Mouse (Mus musculus): ENCODE results near the gene Gm39566. TPM values are rescaled to one million over a fixed set of nuclear protein-coding genes. Genes with fewer than 3 reads are reported as not detected.

The Gm39566 gene
- not detected for polyA plus RNA-seq (2017; shearing (Covaris generic))

GRCm38 (mm10) chr11:69815155-69815554 is at the start of gene Gm39566:
Gm39566 (minus strand) TSS chr11:69815298.

DNA sequence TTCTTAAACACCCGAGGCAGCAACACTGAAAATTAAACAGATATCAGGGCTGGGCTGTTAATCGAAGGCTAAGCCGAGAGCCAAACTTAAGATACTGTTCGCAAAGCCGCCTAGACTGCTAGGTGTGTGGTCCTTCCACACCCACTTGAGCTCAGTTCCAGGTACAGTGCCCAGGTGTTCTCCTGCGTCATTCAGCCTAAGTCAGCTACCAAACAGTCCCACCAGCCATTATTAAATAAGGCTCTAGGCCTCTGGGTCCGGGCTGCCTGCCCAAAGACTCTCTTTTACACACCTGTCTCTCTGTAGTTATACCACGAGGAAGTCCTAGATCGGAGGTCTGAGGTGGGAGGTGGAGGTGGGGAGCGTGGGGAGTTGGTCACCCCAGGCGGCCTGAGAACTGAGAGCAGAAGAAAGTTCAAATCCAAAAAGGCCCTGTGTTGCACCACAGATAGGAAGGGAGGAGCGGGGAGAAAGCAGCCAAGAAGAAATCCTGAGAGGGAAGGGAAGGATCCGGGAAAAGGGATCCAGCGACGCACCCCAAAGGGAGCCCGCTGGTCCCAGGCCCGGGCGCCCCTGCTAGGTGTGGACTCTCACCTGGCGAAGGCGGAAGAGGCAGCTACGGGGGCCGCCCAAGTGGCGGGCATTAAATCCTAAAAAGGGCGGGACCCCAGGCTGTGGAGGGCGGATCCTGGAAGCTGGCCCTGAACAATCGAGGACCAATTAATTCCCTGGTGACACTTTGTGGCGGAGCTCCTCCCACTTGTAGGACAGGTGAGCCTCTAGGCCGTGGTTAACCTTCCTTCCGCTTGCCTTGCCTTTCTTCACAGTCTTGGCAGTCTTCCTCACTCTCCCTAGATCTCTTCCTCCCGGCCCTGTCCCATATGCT is 43.3 kb upstream of the Gm39566 start, which contains the start of gene Tnk1:
Tnk1 (minus strand) TSS at position 618 of the 886 bp plus-strand sequence.

DNA sequence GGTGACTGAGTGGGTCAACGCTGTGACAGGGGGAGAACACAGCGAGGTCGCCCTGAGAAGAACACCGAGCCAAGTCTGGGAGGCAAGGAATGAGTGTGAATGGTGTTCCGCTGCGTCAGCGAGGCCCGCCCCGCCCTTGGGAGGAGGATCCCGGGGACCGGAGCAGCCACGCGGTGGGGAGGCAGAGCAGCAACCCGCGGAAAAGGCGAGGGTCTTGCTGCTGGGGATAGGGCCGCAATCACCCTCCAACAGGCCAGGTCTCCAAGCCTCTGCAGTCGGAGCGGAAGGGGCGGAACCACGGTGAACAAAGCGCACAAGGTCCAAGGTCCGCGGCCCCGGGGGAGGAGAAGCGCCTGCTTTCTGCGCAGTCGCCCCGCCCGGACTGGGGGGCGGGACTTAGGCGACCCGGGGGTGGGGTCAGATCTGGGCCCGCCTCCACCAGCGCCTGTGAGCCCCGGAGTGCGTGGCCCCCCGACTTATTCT is 31.1 kb upstream of the Gm39566 start, which contains the start of gene Plscr3:
Plscr3 (plus strand) TSS at position 179 of the 483 bp plus-strand sequence.

GRCm38 (mm10) chr11:69837952-69838713 is 23.0 kb upstream of the Gm39566 start, which contains the start of gene Tmem256:
Tmem256 (plus strand) TSS chr11:69838514.

DNA sequence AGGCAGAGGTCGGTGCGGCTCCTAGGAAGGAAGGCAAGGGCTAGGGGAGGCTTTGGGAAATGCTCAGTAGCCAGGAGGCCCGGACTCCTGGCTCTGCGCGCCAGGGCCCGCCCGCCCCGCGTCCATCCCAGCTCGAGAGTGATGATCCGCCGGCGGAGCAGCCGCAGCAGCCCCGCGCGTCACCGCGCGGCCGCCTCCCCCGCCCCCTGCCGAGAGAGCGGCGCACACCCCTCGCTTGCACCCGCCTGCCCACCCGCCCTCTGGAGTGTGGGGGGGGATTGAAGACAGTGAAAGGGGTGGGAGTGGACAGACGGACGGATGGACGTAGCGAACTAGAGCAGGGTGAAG is 22.5 kb upstream of the Gm39566 start, which contains the start of gene Nlgn2:
Nlgn2 (minus strand) TSS at position 181 of the 348 bp plus-strand sequence.

GRCm38 (mm10) chr11:69822080-69822479 is 7.0 kb upstream of the Gm39566 start, which contains the start of gene Spem1:
Spem1 (minus strand) TSS chr11:69822180.

GRCm38 (mm10) chr11:69818365-69818764 is 3.3 kb upstream of the Gm39566 start, which contains the start of gene Spem2:
Spem2 (minus strand) TSS chr11:69818465.

DNA sequence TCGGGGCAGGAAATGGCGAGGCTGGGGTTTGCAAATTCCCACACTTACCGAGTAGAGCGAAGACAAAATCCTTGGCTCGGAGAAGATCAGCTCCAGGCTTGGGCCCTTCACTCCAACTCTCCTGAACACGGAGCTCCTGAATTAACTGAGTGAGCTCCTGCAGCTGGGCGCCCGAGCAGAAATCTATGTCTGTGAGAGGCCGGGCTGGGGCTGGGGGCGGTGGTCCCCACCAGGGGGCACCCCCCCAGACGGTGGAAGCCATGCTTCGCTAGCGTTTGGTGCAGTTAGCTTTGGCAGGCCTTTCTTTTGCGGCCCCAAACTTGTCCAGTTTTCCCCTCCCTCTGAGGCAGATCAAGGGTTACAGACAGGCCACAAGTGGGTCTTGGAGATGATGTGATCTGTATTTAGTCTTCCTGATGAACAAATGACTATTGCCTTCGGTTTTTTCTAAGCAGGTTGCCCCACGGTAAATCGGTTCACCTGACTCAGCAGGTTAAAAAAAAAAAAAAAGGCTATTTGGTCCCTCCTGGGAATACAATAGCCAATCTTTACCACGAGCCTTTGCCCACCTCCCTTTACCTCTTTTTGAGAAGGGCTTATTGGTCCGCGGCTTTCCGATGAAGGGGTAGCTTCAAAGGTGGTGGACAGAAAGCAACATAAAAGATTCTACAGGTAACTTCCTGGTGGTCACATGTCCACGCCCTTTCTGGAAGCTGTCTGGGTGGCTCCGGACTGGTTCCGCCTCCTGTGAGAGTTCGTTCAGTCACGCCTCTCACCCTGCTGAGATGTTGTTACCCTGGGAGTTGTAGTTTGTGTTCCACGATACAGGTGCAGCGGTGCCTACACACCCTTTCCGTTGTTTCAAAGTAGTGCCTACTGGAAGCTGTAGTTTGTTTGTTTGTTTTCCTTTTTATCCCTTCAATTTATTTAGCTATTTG is 9.9 kb downstream of the Gm39566 start, which contains the start of gene Tmem102:
Tmem102 (minus strand) TSS at position 653 of the 938 bp plus-strand sequence.

GRCm38 (mm10) chr11:69801379-69801977 is 13.6 kb downstream of the Gm39566 start, which contains the start of gene Fgf11:
Fgf11 (minus strand) TSS chr11:69801857.

DNA sequence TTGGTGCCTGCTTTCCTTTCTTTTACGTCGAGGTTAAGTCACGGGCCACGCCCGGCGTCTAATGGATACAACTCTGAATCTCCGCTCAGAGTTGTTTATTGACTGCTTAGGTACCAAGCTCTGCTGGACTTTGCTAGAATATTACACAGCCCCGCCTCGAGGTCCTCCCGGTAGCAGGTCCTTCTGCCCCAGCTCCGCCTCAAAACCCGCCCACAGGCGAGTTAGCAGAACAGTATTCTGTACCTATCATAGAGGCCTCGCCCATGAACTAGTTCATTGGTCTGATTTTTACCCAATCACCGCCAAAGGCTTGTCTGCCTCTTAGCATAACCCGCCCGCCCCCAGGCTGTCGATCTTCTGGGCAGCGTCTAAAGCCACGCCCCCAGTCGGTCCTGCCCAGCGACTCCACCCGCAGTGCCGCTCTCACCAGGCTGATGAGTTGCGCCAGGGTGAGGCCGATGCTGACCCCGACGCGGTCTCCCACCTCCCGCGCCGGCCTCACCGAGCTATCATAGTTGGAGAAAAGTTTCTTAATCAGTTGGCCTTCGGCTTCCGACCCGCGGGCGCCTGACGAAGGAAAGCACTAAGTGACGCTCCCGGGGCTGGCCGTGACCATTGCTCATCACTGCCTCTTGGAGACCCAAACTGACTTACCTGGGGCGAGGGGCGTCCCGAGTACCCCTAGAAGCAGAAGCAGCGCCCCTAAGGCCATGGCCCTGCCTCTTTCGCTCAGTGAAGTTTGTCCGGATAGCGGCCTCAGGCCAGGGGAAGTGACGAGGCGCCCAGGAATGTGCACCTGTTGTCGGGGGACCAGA is 19.7 kb downstream of the Gm39566 start, which contains the start of gene Chrnb1:
Chrnb1 (minus strand) TSS at position 776 of the 815 bp plus-strand sequence.

DNA sequence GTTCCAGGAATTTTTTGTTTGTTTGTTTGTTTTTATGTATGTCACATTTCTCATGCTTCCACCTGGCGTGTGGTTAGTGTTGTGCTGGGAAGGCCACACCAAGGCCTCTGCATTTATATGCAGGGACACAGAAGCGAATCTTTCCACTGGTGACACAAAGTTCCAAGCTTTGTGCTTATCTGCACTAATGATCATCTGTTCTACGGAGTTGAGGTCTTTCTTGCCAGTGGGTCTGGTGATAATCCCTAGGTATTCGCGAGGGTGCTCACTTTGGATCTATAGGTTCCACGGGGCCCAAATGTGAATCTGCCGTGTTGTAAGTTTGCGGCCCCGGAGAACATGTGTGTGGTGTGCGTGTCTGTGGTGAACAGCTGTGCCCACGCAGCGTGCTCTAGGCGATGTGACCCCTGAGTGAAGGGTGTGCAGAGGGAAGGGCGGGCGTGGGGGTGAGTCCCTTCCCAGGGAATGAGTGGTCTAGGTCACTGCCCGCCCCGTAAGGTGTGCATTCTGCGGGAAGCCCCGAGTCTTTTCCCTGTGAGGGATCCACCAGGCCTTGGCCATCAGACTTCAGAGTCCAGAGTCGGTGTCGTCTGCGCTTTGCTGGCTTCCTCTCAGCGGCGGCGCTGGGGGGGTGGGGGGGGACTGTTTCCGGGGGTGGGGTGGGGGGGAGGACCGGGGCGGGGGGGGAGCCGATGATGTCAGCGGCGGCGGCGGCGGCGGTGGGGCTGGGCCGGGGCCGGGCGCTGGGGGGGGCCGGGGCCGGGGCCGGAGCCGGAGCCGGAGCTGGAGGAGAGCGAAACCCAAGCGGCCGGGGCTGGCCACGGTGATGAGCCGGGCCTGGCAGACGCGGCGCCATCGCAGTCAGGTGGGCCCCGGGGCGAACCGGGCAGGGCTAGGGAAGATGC is 49.6 kb downstream of the Gm39566 start, which contains the start of gene Zbtb4:
Zbtb4 (plus strand) TSS at position 692 of the 905 bp plus-strand sequence.

GRCm38 (mm10) chr11:69761868-69762267 is 53.2 kb downstream of the Gm39566 start, which contains the start of gene Slc35g3:
Slc35g3 (minus strand) TSS chr11:69761968.

Other genes with a start within 250 kb of the Gm39566 start
- gene Wrap53, start 235.0 kb downstream of the Gm39566 start, polyA plus RNA-seq (2017; shearing (Covaris generic)), result 25.6 TPM
- 239 TPM for gene Trp53, start 234.9 kb downstream of the Gm39566 start, polyA plus RNA-seq (2017; shearing (Covaris generic))
- gene Atp1b2, start 209.4 kb downstream of the Gm39566 start, polyA plus RNA-seq (2017; shearing (Covaris generic)), result not detected
- gene Shbg, start 197.4 kb downstream of the Gm39566 start, polyA plus RNA-seq (2017; shearing (Covaris generic)), result not detected
- not detected for gene Sat2, start 193.3 kb downstream of the Gm39566 start, polyA plus RNA-seq (2017; shearing (Covaris generic))
- gene Fxr2, start 182.3 kb downstream of the Gm39566 start, polyA plus RNA-seq (2017; shearing (Covaris generic)), result 63.2 TPM
- not detected for gene Sox15, start 160.0 kb downstream of the Gm39566 start, polyA plus RNA-seq (2017; shearing (Covaris generic))
- 66.0 TPM for gene Mpdu1, start 152.7 kb downstream of the Gm39566 start, polyA plus RNA-seq (2017; shearing (Covaris generic))
- gene Cd68, start 149.1 kb downstream of the Gm39566 start, polyA plus RNA-seq (2017; shearing (Covaris generic)), result 4.3 TPM
- 654 TPM for gene Eif4a1, start 142.9 kb downstream of the Gm39566 start, polyA plus RNA-seq (2017; shearing (Covaris generic))
- 43.8 TPM for gene Senp3, start 133.2 kb downstream of the Gm39566 start, polyA plus RNA-seq (2017; shearing (Covaris generic))
- not detected for gene Tnfsf13, start 129.5 kb downstream of the Gm39566 start, polyA plus RNA-seq (2017; shearing (Covaris generic))
- not detected for gene Tnfsf12, start 119.4 kb downstream of the Gm39566 start, polyA plus RNA-seq (2017; shearing (Covaris generic))
- not detected for gene Tnfsfm13, start 119.2 kb downstream of the Gm39566 start, polyA plus RNA-seq (2017; shearing (Covaris generic))
- gene Polr2a, start 56.7 kb downstream of the Gm39566 start, polyA plus RNA-seq (2017; shearing (Covaris generic)), result 50.4 TPM
- 0.12 TPM for gene Slc35g3, start 53.3 kb downstream of the Gm39566 start, polyA plus RNA-seq (2017; shearing (Covaris generic))
- gene Zbtb4, start 49.4 kb downstream of the Gm39566 start, polyA plus RNA-seq (2017; shearing (Covaris generic)), result 5.5 TPM
- 3.7 TPM for gene Chrnb1, start 19.4 kb downstream of the Gm39566 start, polyA plus RNA-seq (2017; shearing (Covaris generic))
- not detected for gene Fgf11, start 13.4 kb downstream of the Gm39566 start, polyA plus RNA-seq (2017; shearing (Covaris generic))
- gene Tmem102, start 9.7 kb downstream of the Gm39566 start, polyA plus RNA-seq (2017; shearing (Covaris generic)), result not detected
- not detected for gene Spem2, start 3.2 kb upstream of the Gm39566 start, polyA plus RNA-seq (2017; shearing (Covaris generic))
- gene Spem1, start 6.9 kb upstream of the Gm39566 start, polyA plus RNA-seq (2017; shearing (Covaris generic)), result not detected
- gene Nlgn2, start 22.5 kb upstream of the Gm39566 start, polyA plus RNA-seq (2017; shearing (Covaris generic)), result 0.85 TPM
- gene Tmem256, start 23.2 kb upstream of the Gm39566 start, polyA plus RNA-seq (2017; shearing (Covaris generic)), result 77.8 TPM
- 32.7 TPM for gene Plscr3, start 31.1 kb upstream of the Gm39566 start, polyA plus RNA-seq (2017; shearing (Covaris generic))
- gene Tnk1, start 43.4 kb upstream of the Gm39566 start, polyA plus RNA-seq (2017; shearing (Covaris generic)), result not detected
- not detected for gene Tmem95, start 62.7 kb upstream of the Gm39566 start, polyA plus RNA-seq (2017; shearing (Covaris generic))
- gene Kctd11, start 66.1 kb upstream of the Gm39566 start, polyA plus RNA-seq (2017; shearing (Covaris generic)), result 1.3 TPM
- gene Acap1, start 80.2 kb upstream of the Gm39566 start, polyA plus RNA-seq (2017; shearing (Covaris generic)), result 552 TPM
- gene 2810408A11Rik, start 85.7 kb upstream of the Gm39566 start, polyA plus RNA-seq (2017; shearing (Covaris generic)), result 4.4 TPM
- 7.7 TPM for gene Neurl4, start 85.8 kb upstream of the Gm39566 start, polyA plus RNA-seq (2017; shearing (Covaris generic))
- gene Gps2, start 98.6 kb upstream of the Gm39566 start, polyA plus RNA-seq (2017; shearing (Covaris generic)), result 203 TPM
- gene Eif5a, start 106.7 kb upstream of the Gm39566 start, polyA plus RNA-seq (2017; shearing (Covaris generic)), result 1,414 TPM
- gene Ybx2, start 120.5 kb upstream of the Gm39566 start, polyA plus RNA-seq (2017; shearing (Covaris generic)), result not detected
- gene Slc2a4, start 132.9 kb upstream of the Gm39566 start, polyA plus RNA-seq (2017; shearing (Covaris generic)), result not detected
- gene Cldn7, start 149.5 kb upstream of the Gm39566 start, polyA plus RNA-seq (2017; shearing (Covaris generic)), result not detected
- 60.1 TPM for gene Ctdnep1, start 165.9 kb upstream of the Gm39566 start, polyA plus RNA-seq (2017; shearing (Covaris generic))
- gene Elp5, start 167.2 kb upstream of the Gm39566 start, polyA plus RNA-seq (2017; shearing (Covaris generic)), result 67.1 TPM
- gene Gabarap, start 175.8 kb upstream of the Gm39566 start, polyA plus RNA-seq (2017; shearing (Covaris generic)), result 380 TPM
- gene Phf23, start 180.5 kb upstream of the Gm39566 start, polyA plus RNA-seq (2017; shearing (Covaris generic)), result 88.2 TPM
- gene Dvl2, start 185.3 kb upstream of the Gm39566 start, polyA plus RNA-seq (2017; shearing (Covaris generic)), result 32.1 TPM
- gene Acadvl, start 200.1 kb upstream of the Gm39566 start, polyA plus RNA-seq (2017; shearing (Covaris generic)), result 110 TPM
- 6.1 TPM for gene Dlg4, start 201.6 kb upstream of the Gm39566 start, polyA plus RNA-seq (2017; shearing (Covaris generic))
- gene Asgr1, start 238.8 kb upstream of the Gm39566 start, polyA plus RNA-seq (2017; shearing (Covaris generic)), result not detected

Measured in CD4-positive, CD25-positive, alpha-beta regulatory T cell (primary cell).